Mouse (Mus musculus) myocyte (in vitro differentiated cells): ENCODE measurements around the gene Fgd3. TPM values are rescaled to one million over a fixed set of nuclear protein-coding genes. Genes with fewer than 3 reads are reported as not detected.
A peak's percentile ranks its signal among the peaks of the same experiment; 100 is the strongest.

Experiments
- H3K27me3 ChIP-seq: one replicate; pipeline ENCODE4 v1.6.1; 2011; ENCODE audit not compliant: control insufficient read depth, insufficient read depth, insufficient read length
- H3K36me3 ChIP-seq: one replicate; pipeline ENCODE4 v1.6.1; 2011; ENCODE audit not compliant: control insufficient read depth, insufficient read depth
- H3K4me2 ChIP-seq: one replicate; pipeline ENCODE4 v1.6.1; 2011; ENCODE audit warnings: low read depth, control low read depth
- H3K4me3 ChIP-seq: one replicate; pipeline ENCODE4 v1.5.1; 2011; ENCODE audit warnings: mild to moderate bottlenecking, control low read depth, moderate library complexity
- H3K79me2 ChIP-seq: one replicate; pipeline ENCODE4 v1.6.1; 2011; ENCODE audit not compliant: control insufficient read depth, insufficient read depth
- H3ac ChIP-seq: one replicate; pipeline ENCODE4 v1.6.1; 2011; ENCODE audit not compliant: control insufficient read depth, insufficient read length
- CEBPB ChIP-seq: IDR thresholded peaks from 2 replicates; pipeline ENCODE4 v1.6.1; 2011; ENCODE audit warnings: mild to moderate bottlenecking, moderate library complexity; ENCODE audit not compliant: poor library complexity, insufficient read depth, severe bottlenecking
- E2F4 ChIP-seq: IDR thresholded peaks from one replicate; pipeline ENCODE4 v1.6.1; 2011; ENCODE audit warnings: mild to moderate bottlenecking, control low read depth, moderate library complexity; ENCODE audit not compliant: insufficient read depth
- MAX ChIP-seq: IDR thresholded peaks from one replicate; pipeline ENCODE4 v1.6.1; 2011; ENCODE audit warnings: low read depth, mild to moderate bottlenecking, control low read depth
- MYOD1 ChIP-seq, 3 experiments: IDR thresholded peaks; one replicate each; pipeline ENCODE4 v1.6.1; 2011; ENCODE audit warnings: control low read depth in 2 of 3, low read depth in 2 of 3, mild to moderate bottlenecking in 2 of 3, moderate library complexity in 1 of 3; ENCODE audit not compliant: insufficient read length in 2 of 3, control insufficient read depth in 1 of 3
- MYOG ChIP-seq, 3 experiments: IDR thresholded peaks; one replicate each; pipeline ENCODE4 v1.6.1; 2011; ENCODE audit warnings: control low read depth in 2 of 3, low read depth in 2 of 3, mild to moderate bottlenecking in 2 of 3; ENCODE audit not compliant: insufficient read length in 2 of 3, control insufficient read depth in 1 of 3, insufficient read depth in 1 of 3
- POLR2A ChIP-seq: IDR thresholded peaks from one replicate; pipeline ENCODE4 v1.6.1; 2011; ENCODE audit warnings: low read depth, mild to moderate bottlenecking, control low read depth, moderate library complexity; ENCODE audit not compliant: insufficient read length
- POLR2AphosphoS2 ChIP-seq: IDR thresholded peaks from one replicate; pipeline ENCODE4 v1.6.1; 2011; ENCODE audit warnings: low read depth, control low read depth; ENCODE audit not compliant: insufficient read length
- REST ChIP-seq: IDR thresholded peaks from one replicate; pipeline ENCODE4 v1.6.1; 2011; ENCODE audit warnings: mild to moderate bottlenecking, control low read depth, moderate library complexity; ENCODE audit not compliant: insufficient read depth, insufficient read length
- SRF ChIP-seq: IDR thresholded peaks from one replicate; pipeline ENCODE4 v1.6.1; 2011; ENCODE audit warnings: low read depth; ENCODE audit not compliant: control insufficient read depth, insufficient read length
- TCF12 ChIP-seq: IDR thresholded peaks from one replicate; pipeline ENCODE4 v1.6.1; 2011; ENCODE audit warnings: mild to moderate bottlenecking, control low read depth; ENCODE audit not compliant: poor library complexity, insufficient read depth, severe bottlenecking
- TCF3 ChIP-seq: IDR thresholded peaks from one replicate; pipeline ENCODE4 v1.6.1; 2011; ENCODE audit warnings: low read depth, control low read depth; ENCODE audit not compliant: insufficient read length
- USF1 ChIP-seq: IDR thresholded peaks from one replicate; pipeline ENCODE4 v1.6.1; 2011; ENCODE audit warnings: low read depth, mild to moderate bottlenecking, control low read depth, moderate library complexity
- polyA plus RNA-seq: library from polyadenylated mRNA; unstranded; fragments of >200 nt; fragmentation: generic; extraction: Trizol; gene quantifications from one replicate; pipeline ENCODE4 v1.2.1, GENCODE M21; 2012; ENCODE audit warnings: missing spikeins

The Fgd3 gene
- polyA plus RNA-seq, 1 experiment = 15.5 TPM

DNA sequence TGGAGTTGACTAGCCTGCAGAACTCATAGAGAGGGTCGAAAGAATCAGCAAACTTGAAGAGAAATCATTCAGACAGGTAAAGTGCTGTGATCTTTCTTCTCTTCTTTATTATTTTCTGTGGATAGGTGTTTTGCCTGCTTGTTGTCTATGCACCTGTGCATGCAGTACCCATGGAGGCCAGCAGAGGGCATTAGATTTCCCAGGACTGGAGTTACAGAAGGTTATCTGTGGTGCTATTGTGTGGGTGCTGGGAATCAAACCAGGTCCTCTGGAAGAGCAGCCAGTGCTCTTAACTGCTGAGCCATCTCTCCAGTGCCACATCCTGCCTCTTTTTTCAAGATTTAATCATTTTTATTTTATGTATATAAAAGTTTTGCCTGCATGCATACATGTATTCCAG, 28.7 kb downstream of the Fgd3 start:
- Histone ChIP-seq H3K4me3 (no peak overlapping the region), H3ac (no peak overlapping the region), H3K79me2 (peaks cover 7% of the 10 kb centered on the region), H3K27me3 (no peaks in the 10 kb centered on the region), H3K4me2 (no peak overlapping the region), H3K36me3 (peaks cover 50% of the 10 kb centered on the region)
- no peak for TF ChIP-seq MYOD1 (IDR thresholded peaks at IDR 0.05; ENCODE audit: control insufficient read depth in 1 of 3, insufficient read length in 2 of 3, low read depth in 2 of 3)
- no peak for TF ChIP-seq SRF
- no peak for TF ChIP-seq E2F4
- TF ChIP-seq POLR2AphosphoS2 = no peak
- no peak for TF ChIP-seq CEBPB
- TF ChIP-seq MAX = no peak
- no peak for TF ChIP-seq POLR2A
- no peak for TF ChIP-seq MYOG (IDR thresholded peaks at IDR 0.05; ENCODE audit: control insufficient read depth in 1 of 3, insufficient read depth in 1 of 3, insufficient read length in 2 of 3, low read depth in 2 of 3)
- TF ChIP-seq TCF3 = no peak
- no peak for TF ChIP-seq TCF12
- TF ChIP-seq REST = no peak
- TF ChIP-seq USF1 = no peak

DNA sequence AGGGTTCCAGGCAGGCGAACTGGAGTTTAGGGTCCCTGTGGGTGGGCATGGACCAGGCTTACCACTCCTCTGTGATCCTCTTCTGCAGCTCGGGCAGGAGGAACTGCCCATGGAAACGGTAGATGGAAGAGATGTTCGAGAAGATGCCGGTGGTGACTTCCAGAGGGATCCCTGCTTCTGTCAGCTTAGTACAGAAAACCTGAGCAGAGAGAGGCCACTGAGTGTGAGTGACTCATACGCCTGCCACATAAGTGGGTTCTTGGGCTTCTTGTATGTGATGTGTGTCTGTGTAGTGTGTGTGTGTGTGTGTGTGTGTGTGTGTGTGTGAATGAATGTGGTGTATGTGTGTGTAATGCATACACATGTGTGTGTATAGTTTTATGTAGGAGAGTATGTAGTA, 32.9 kb downstream of the Fgd3 start:
- Histone ChIP-seq H3K27me3 (no peaks in the 10 kb centered on the region), H3K79me2 (peaks cover 7% of the 10 kb centered on the region), H3K4me3 (no peak overlapping the region), H3K4me2 (no peak overlapping the region), H3ac (no peak overlapping the region), H3K36me3 (peaks cover 61% of the 10 kb centered on the region)
- TF ChIP-seq REST = no peak

DNA sequence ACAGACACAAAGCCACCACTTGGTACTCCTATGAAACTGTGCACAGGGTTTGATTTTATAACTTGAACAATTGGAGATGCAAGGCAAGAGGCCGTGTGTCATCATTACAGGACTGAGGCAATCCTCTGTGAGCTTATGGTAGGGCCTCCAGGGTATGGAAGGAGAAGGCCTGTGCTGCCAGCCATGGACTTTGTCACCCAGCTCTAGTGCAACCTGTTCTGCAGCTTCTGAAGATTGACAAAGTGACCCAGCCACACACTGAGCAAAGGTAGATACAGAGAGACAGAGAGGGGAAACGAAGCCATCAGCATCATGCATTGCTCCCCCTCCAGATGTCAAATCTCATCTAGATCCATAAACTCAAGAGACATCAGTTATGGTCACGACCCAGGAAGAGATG, 33.4 kb downstream of the Fgd3 start:
- Histone ChIP-seq H3K4me3 (no peak overlapping the region), H3K36me3 (peaks cover 57% of the 10 kb centered on the region), H3ac (no peak overlapping the region), H3K27me3 (no peaks in the 10 kb centered on the region), H3K79me2 (peaks cover 2% of the 10 kb centered on the region), H3K4me2 (no peak overlapping the region)
- no peak for TF ChIP-seq MYOG (IDR thresholded peaks at IDR 0.05; ENCODE audit: control insufficient read depth in 1 of 3, insufficient read depth in 1 of 3, insufficient read length in 2 of 3, low read depth in 2 of 3)
- TF ChIP-seq USF1 = no peak

DNA sequence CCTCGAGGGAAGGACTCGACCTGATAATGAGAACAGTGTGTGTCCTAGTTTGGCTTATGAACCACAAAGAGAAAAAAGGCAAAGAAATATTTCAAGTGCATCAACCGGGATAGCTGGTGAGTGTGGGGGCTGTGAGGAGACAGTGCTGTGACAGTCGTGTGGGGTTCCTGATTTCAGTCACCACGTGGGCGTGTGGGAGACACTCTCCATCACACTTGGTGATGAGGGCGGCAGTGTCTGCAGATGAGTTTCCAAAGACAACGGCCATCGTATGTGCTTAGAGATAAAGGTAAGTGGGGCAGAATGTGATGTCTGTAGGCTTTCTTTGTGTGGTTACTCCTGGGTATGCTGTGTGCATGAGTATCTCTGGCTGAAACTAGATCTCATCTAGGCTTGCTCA, 36.4 kb downstream of the Fgd3 start:
- H3K27me3 ChIP-seq = no peaks in the 10 kb centered on the region
- no peaks in the 10 kb centered on the region for H3K79me2 ChIP-seq
- TF ChIP-seq CEBPB (no peak), SRF (no peak)
- H3K36me3 ChIP-seq = peaks cover 56% of the 10 kb centered on the region
- H3K4me2 ChIP-seq = no peak overlapping the region
- no peak overlapping the region for H3ac ChIP-seq
- H3K4me3 ChIP-seq = no peak overlapping the region

DNA sequence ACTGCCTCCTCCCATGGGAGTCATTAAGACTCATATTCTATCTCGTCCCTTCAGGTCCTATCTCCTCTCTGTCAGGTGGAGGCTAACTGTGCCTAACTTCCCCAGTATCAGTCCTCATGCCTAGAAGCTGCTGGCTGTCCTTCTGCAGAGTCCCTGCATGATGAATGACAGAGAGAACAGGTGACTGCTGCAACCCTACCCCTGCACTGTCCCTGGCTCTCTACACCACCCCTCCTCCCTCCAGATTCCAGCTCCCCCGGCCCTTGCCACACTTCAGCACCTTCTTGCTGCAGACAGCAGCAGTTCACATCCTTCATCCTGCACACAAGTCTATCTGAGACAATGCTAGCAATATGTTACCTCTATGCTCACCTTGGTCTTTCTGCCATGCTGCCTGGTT, 37.9 kb downstream of the Fgd3 start:
- Histone ChIP-seq H3K36me3 (peaks cover 60% of the 10 kb centered on the region), H3K4me3 (no peak overlapping the region), H3K79me2 (no peaks in the 10 kb centered on the region), H3K27me3 (no peaks in the 10 kb centered on the region), H3K4me2 (no peak overlapping the region), H3ac (no peak overlapping the region)
- no peak for TF ChIP-seq POLR2AphosphoS2
- TF ChIP-seq MYOD1 (IDR thresholded peaks at IDR 0.05; ENCODE audit: control insufficient read depth in 1 of 3, insufficient read length in 2 of 3, low read depth in 2 of 3) = peak in 1 of 3 experiments; percentile 68

DNA sequence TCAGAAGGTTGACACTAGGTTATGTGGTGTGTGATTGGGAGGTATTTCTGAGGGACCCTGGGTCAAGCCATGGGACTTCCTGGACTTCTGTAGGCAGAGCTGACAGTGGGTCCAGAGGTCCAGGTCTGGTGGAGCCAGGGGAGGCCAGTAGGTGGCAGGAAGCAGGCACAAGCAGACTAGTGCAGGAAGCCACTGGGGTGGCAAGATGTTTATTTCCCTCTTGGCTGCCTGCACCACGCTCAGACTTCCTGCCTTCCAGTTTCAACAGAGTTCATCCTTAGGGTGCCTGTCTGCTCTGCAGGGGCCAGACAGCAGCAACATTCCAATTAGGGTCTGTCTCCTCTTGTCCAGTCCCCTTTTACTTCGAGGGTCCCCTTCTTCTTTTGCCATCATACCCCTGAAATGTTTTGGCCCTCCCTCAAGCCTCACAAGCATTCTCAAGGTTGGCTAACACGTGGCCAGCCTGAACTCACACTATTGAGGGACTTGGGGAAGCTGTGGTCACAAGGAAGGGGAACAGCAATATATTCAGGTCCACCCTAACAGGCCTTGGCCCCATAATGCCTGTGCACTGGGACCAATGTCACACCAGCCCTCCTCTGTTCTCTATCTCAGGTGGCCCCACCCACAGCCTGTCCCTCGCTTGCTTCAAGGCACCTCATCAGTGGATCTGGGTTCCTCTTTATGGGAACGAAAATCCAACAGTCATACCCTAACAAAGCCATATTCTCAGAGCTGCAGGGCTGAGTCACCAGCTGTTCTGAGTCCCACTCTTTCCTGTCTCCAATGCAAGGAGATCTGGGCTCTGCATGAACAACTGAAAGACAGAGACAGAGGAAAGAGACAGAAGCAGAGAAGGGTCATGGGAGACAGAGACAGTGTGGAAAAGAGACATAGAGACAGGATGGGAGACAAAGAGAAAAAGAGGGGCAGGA, 48.0 kb downstream of the Fgd3 start:
- Histone ChIP-seq H3K4me3 (no peak overlapping the region), H3ac (no peak overlapping the region), H3K27me3 (no peaks in the 10 kb centered on the region), H3K36me3 (peaks cover 12% of the 10 kb centered on the region), H3K79me2 (no peaks in the 10 kb centered on the region), H3K4me2 (no peak overlapping the region)
- TF ChIP-seq POLR2A (no peak), USF1 (no peak), TCF12 (no peak)
